Mouse (Mus musculus) bone marrow, adult 2 months (tissue): Measurements from ENCODE around the gene Pirt.

ENCODE experiments used
- CTCF ChIP-seq: fragments of 200-500 bp; IDR thresholded peaks from 2 replicates; pipeline ENCODE4 v1.5.1; 2011; ENCODE audit warnings: low read length, control low read depth; ENCODE audit not compliant: control insufficient read depth, insufficient read depth
- POLR2A ChIP-seq: fragments of 200-500 bp; IDR thresholded peaks from 2 replicates; pipeline ENCODE4 v1.6.1; 2011; ENCODE audit warnings: low read depth, mild to moderate bottlenecking, control low read depth, low read length, borderline replicate concordance; ENCODE audit not compliant: control insufficient read depth

GRCm38 (mm10) chr11:66905617-66906384, 6.0 kb upstream of the Pirt start:
- TF ChIP-seq POLR2A (no peak), CTCF (peak; percentile 52; the same call in 1 of the 2 replicates)
